Mouse (Mus musculus) midbrain, embryonic 15.5 days (tissue): ENCODE results near the gene Ltn1. TPM values are rescaled to one million over a fixed set of nuclear protein-coding genes. Genes with fewer than 3 reads are reported as not detected.

Experiments used
- polyA plus RNA-seq: library from polyadenylated mRNA; unstranded; fragments of >200 nt; fragmentation: Nextera tagmentation; extraction: Ambion mirVana; gene quantifications from 2 replicates; pipeline ENCODE4 v1.2.1, GENCODE M21; 2015

The Ltn1 gene
- polyA plus RNA-seq, 1 experiment from 2014 or later: 26.5 TPM

Other genes starting within 250 kb of the Ltn1 start
- 20.7 and 21.9 TPM in 2 replicates for gene N6amt1, start 78.4 kb downstream of the Ltn1 start, polyA plus RNA-seq
- 14.4 and 16.5 TPM in 2 replicates for gene Rwdd2b, start 8.0 kb upstream of the Ltn1 start, polyA plus RNA-seq
- gene Usp16, start 22.1 kb upstream of the Ltn1 start, polyA plus RNA-seq: 49.5 and 49.8 TPM in 2 replicates
- gene Cct8, start 63.3 kb upstream of the Ltn1 start, polyA plus RNA-seq: 400 and 416 TPM in 2 replicates
- 0.10 and 0.14 TPM in 2 replicates for gene Map3k7cl, start 120.7 kb upstream of the Ltn1 start, polyA plus RNA-seq